Mouse (Mus musculus) left cerebral cortex, adult 18-20 months (tissue): ENCODE data around the gene Atxn7l1. TPM values are rescaled to one million over a fixed set of nuclear protein-coding genes. Genes with fewer than 3 reads are reported as not detected.
"Not testable (repeated sequence)": the region's sequence is repeated elsewhere in the genome, so short reads cannot be mapped to it uniquely, and the experiment has no call there.

Experiments
- DNase-seq, 2 experiments: peaks; one replicate each; pipeline ENCODE4 v3.0.0; 2021 to 2022; ENCODE audit warnings: low spot score in 2 of 2, mixed read lengths in 1 of 2
- total RNA-seq, 2 experiments: library from RNA; stranded (reverse); gene quantifications; 2 replicates each; pipeline ENCODE4 v1.2.3; 2021

Gene Atxn7l1
- total RNA-seq, 2 experiments from 2014 or later, result 50.2 to 60.1 TPM

DNA sequence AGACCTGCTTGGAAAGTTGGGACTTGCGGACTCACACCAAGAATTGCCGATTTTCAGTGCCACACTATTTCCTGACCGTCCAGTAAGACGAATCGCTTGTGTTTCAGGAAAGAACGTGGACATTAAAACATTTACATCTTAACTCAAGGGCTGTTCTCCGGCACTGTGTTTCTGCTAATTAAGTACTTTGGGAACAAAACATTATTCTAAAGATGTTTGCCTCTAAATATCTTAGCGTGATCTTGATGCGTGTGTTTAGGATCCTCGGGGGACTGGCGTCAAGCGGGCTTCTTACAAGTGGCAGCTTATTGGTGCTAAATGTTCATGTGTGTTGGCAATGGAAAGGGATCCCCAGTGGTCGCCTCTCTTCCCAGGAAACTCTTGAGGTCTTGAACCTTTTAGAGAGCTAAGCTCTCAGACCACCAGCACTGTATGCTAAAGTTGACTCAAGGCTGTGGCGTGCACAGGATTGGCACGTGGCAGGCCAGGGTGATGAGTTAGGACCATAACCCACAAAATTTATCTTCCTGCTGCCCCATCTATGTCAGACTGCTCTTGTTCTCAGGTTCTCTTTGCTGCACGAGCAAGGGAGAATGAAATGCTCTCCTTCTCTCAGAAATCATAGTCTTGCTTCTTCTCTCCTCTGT lies 2.2 kb downstream of the Atxn7l1 start:
- no peak for DNase-seq

DNA sequence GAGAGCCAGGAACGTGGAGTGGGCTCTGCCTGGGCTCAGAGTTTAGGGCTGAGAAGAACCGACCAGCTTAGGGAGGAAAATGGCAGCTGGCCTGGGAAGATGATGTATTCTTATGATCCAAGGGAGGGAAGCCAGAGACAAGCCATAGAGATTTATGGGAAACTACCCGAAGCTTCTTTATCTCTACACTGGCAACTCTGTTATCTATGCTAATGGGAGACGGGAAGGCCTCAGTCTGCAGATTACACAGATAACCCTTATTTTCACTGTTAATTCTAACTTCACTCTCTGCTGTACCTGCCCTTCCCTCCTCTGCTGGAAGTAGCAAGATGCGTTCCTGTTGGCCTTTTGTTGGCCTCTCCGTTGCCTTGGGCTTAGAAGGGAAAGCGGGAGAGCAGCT lies 5.6 kb downstream of the Atxn7l1 start:
- DNase-seq, result no peak

- DNase-seq, result no peak
Measured at GRCm38 (mm10) chr12:33153850-33154249, 6.4 kb downstream of the Atxn7l1 start.

GRCm38 (mm10) chr12:33154732-33155131 lies 7.2 kb downstream of the Atxn7l1 start:
- DNase-seq, result no peak

DNA sequence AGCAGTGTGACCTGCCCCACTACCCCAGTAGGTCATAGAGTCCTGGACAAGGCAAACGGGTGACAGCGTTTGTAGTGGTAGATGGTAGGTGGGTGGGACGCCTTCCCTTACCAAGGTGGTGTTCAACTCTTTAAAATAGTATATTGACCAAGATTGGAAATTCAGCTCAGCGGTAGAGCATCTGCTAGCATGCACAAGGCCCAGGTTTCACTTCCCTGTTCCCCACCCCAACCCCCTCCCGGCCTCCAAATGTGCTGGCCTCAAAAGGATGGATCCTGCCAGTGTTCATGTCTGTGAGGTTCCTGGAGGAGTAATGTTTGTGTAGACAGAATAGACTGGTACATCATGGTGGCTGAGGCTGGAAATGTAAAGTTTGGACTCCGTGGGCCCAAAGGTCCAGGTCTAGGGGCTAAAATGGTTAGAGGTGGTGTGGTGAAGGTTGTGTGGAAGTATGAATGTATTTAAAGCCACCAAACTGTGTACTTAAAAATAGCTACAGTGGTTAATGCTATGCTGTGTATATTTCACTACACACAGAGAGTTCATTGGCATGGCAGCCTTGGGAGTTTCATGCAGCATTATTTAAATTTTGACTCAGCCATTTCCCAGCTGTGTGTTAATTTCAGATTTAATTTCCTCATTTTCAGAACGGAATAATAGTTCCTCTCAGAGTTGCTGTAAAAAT lies 9.0 kb downstream of the Atxn7l1 start:
- no peak for DNase-seq

DNA sequence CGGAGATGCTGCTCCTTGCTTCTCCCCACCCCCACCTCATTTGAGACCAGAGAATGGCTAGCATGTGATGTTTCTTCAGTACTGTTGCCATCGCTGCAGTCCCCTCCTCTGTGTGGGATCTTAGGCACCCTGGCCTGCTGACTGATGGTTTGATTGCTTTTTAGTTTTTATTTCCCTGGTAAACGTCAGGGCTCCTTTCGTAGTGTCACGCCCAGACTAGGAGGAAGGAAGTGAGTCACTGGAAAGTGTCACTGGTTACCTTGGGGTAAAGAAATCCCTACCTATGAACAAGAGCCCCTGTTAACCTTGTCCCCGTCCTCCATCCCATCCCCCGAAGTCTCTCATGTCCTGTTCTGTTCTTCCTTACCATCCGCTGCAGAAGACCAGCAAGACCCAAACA lies 10.8 kb downstream of the Atxn7l1 start:
- DNase-seq, result no peak

- no peak for DNase-seq
Measured at GRCm38 (mm10) chr12:33160406-33160805, 12.9 kb downstream of the Atxn7l1 start.

GRCm38 (mm10) chr12:33162541-33162940 lies 15.0 kb downstream of the Atxn7l1 start:
- peak in 1 of 2 experiments; percentile 21 for DNase-seq

DNA sequence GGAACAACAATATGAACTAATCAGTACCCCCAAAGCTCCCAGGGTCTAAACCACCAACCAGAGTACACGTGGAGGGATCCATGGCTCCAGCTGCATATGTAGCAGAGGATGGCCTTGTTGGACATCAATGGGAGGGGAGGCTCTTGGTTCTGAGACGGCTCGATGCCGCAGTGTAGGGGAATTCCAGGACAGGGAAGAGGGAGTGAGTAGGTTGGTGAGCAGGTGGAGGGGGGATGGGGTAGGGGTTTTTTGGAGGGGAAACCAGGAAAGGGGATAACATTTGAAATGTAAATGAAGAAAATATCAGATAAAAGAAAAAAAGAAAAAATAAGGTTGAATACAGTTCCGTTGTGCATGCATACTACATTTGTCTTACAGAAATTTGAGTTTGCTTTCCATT lies 16.5 kb downstream of the Atxn7l1 start:
- not testable (repeated sequence) for DNase-seq

- no peak for DNase-seq
Measured at GRCm38 (mm10) chr12:33166712-33167111, 19.2 kb downstream of the Atxn7l1 start.

DNA sequence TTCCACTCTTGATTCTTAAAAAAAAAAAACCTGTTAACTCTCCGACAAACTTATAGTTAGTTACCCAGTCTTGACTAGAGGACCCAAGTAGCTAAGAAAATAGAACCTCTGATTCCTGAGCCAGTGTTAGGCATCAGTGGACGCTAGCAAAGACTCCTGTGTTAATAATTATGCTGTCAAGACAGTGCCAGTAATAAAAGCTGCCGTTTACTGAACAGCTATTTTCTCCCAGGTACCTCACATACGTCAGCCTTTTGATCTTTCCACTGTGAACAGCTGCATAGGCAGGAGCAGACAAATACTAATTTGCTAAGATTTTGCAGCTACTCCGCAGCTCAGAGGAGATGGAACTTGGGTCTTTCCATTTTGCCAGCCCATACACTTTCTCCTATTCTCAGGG lies 20.1 kb downstream of the Atxn7l1 start:
- DNase-seq, result no peak

DNA sequence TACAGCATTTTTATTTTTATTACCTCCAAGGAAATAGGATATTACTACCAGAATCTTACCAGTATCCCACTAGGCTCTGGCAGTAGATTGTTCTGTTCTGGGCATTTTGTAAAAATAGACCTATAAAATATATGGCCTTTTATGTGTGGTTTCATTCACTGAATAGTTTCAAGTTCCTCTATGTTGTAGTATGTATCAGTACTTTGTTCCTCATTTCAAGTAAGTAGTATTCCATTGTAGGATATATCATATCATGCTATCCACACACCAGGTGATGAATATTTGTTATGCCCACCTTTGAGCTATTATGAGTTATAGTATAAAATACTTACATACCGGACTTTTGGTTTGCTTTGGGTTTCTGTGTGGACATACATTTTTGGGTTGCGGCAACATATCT lies 21.0 kb downstream of the Atxn7l1 start:
- no peak for DNase-seq

DNA sequence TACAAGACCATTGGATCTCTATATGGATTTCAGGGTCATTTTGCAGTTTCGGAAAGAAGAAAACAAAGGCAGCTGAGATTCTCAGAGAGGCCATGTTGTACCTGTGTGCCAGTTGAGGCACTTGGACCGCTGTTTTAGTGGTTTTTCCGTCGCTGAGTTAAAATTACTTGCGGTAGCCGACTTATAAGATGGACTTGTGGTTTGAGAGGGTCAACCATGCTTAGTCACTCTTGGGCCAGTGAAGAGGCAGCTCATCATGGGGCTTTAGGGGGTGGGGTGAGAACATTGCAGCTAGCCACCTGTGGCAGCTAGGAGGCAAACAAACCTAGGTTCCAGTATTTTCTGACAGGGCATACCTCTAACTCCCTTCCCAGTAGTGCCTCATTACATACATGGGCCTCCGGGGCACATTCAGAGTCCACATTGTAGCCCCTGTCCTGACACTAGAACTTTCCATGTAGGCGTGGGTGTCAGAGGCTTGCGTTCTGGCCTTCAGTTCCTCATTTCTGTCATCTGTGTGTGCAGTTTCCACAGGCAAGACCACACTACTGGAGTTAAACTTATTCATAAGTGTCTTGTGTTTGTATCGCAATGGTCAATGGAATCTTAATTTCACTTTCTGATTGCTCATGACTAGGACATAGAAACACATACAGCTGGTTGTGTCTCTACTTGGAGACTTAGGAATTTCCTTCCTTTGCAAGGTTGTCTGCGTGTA lies 22.4 kb downstream of the Atxn7l1 start:
- no peak for DNase-seq

GRCm38 (mm10) chr12:33170822-33171221 lies 23.3 kb downstream of the Atxn7l1 start:
- DNase-seq, result no peak

DNA sequence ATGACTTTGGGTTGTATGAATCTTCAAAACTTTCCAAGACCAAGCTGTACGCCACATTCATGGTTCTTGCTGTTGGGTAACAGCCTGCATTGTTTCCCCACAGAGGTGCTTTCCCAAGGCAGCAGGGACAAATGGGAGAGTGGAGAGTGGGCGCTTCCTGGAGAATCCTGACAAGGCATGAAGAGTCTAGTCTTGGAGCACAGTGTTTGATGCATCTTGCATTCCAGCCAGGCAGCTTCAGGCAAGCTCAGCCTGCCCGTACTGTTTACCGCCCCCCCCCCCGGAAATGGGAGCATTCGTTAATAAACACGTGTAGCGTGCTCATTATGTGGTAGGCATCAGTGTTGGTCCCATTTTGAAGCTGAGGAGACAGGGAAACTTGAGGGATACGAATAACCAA lies 25.4 kb downstream of the Atxn7l1 start:
- DNase-seq, result no peak

- no peak for DNase-seq
Measured at GRCm38 (mm10) chr12:33173720-33174141, 26.2 kb downstream of the Atxn7l1 start.

- DNase-seq, result no peak
Measured at GRCm38 (mm10) chr12:33174171-33174570, 26.7 kb downstream of the Atxn7l1 start.

DNA sequence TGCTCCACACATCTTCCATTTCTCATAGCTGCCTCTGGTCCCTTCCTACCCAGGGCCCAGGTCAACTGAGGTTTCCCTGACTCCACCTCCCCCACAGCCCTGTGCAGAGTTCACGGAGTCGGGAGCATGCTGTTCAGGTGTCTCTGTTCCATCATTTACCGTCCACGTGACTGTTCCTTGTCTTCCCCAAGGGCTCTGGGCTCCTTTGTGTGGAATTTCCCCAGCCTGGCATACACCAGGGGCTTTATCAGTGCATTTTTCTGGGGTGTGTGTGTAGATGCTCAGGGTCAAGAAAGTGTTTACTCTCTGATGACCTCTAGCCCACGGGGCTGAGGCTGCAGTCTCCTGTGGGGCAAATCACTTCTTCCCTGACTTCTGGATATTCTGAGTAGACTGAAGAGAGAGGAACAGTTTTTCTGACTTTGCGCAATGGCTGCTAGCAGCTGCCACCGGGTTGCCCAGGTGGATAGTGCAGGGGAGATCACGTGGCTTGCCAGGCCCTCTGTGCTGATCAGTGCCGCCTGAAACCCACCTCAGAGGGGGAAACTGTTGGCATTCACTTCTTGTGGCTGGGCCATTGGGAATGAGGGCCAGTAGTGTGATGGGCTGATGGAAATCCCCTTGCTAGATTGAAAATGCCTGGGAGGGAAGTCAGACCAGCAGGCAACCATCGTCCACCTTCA lies 27.3 kb downstream of the Atxn7l1 start:
- DNase-seq, result no peak

- DNase-seq, result no peak
Measured at GRCm38 (mm10) chr12:33175621-33176554, 28.4 kb downstream of the Atxn7l1 start.

GRCm38 (mm10) chr12:33176555-33176900 lies 29.0 kb downstream of the Atxn7l1 start:
- peak; percentile 25 to 35 for DNase-seq

- no peak for DNase-seq
Measured at GRCm38 (mm10) chr12:33180421-33180820, 32.9 kb downstream of the Atxn7l1 start.
